Mouse (Mus musculus) embryonic facial prominence, embryonic 14.5 days (tissue): Measurements from ENCODE around the gene Gm42372. TPM values are rescaled to one million over a fixed set of nuclear protein-coding genes. Genes with fewer than 3 reads are reported as not detected.
A peak's percentile ranks its signal among the peaks of the same experiment; 100 is the strongest.
"Not testable (repeated sequence)": the region's sequence is repeated elsewhere in the genome, so short reads cannot be mapped to it uniquely, and the experiment has no call there.

Source experiments
- ATAC-seq: fragments of 200-750 bp; cut with Nextera tagmentation; 2 replicates; pipeline ENCODE4 v1.8.0; 2017; ENCODE audit warnings: low read depth, moderate number of reproducible peaks, moderate TSS enrichment
- DNase-seq: peaks from one replicate; pipeline ENCODE4 v3.0.0-alpha.2; 2015; ENCODE audit warnings: low spot score
- H3K27ac ChIP-seq: fragments of 300-500 bp; sonication (generic); replicated peaks from 2 replicates; pipeline ENCODE4 v1.5.1; 2014; ENCODE audit warnings: low read depth, mild to moderate bottlenecking, low read length, moderate library complexity
- H3K27me3 ChIP-seq: fragments of 300-500 bp; sonication (generic); replicated peaks from 2 replicates; pipeline ENCODE4 v1.6.1; 2014; ENCODE audit warnings: low read length; ENCODE audit not compliant: control insufficient read depth, insufficient read depth
- H3K36me3 ChIP-seq: fragments of 300-500 bp; sonication (generic); 2 replicates; pipeline ENCODE4 v1.6.1; 2014; ENCODE audit warnings: low read length, mixed read lengths; ENCODE audit not compliant: control insufficient read depth, insufficient read depth
- H3K4me1 ChIP-seq: fragments of 300-500 bp; sonication (generic); 2 replicates; pipeline ENCODE4 v1.6.1; 2014; ENCODE audit warnings: antibody characterized with exemption, low read length; ENCODE audit not compliant: control insufficient read depth, insufficient read depth
- H3K4me2 ChIP-seq: fragments of 300-500 bp; sonication (generic); 2 replicates; pipeline ENCODE4 v1.6.1; 2014; ENCODE audit warnings: low read depth, mild to moderate bottlenecking, low read length, moderate library complexity, mixed read lengths
- H3K4me3 ChIP-seq: fragments of 300-500 bp; sonication (generic); 2 replicates; pipeline ENCODE4 v1.5.1; 2014; ENCODE audit warnings: low read depth, mild to moderate bottlenecking, low read length
- H3K9ac ChIP-seq: fragments of 300-500 bp; sonication (generic); 2 replicates; pipeline ENCODE4 v1.6.1; 2014; ENCODE audit warnings: low read depth, mild to moderate bottlenecking, low read length, moderate library complexity, mixed read lengths
- H3K9me3 ChIP-seq: fragments of 300-500 bp; sonication (generic); 2 replicates; pipeline ENCODE4 v1.6.1; 2016; ENCODE audit warnings: low read length; ENCODE audit not compliant: control insufficient read depth
- WGBS: fragments of 180-500 bp; shearing (Covaris S2); extraction: QIAGEN DNeasy Blood & Tissue Kit; methylation state at CpG from one replicate; pipeline ENCODE4 v1.1.7; 2014; 5-methylcytosine and 5-hydroxymethylcytosine counted together
- polyA plus RNA-seq: library from polyadenylated mRNA; unstranded; fragments of >200 nt; fragmentation: Nextera tagmentation; extraction: Ambion mirVana; gene quantifications from 2 replicates; pipeline ENCODE4 v1.2.1, GENCODE M21; 2014

Gene Gm42372
- polyA plus RNA-seq, 1 experiment from 2014 or later = 0.38 TPM

DNA sequence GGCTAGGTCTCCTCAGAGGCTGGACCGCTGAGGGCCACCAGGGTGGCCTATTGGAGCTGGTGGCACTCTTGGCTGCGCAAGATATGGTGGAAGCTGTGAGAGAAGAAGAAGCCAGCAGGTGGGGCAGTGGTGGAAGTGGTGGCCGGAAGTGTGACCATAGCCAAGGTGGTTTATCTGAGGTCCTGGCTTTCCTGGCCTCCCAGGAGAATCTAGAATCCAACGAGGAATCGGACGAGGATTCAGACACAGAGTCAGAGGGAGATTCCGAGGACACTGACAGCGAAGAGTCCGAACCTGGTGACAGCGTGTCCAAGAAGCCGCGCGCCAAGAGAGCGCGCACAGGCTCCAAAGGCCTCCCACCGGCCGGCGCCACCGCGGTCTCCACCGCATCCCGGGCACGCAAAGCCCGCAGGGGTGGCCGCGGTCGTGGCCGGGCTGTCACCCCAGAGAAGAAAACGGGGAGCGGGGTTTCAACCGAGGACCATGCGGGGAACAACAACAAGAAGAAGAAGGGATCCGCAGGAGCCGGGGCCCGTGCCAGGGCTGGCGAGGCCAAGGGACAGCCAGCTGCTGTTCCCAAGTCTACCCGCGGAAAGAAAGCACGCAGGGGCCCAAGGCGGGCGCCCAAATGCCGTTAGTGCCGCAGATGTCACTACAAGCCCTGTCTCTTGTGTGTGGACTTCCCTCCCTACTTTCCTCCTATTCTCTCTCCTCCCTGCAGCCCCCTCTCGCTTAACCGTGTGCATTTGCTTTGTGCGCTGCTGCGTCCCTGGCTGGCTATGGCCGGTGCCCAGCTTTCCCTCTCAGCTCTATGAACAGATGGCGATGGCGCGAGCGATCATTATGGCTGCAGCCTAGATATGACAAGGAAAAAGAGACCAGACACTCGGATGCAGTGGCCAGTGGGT is 36.2 kb upstream of the Gm42372 start:
- DNase-seq = no peak
- Histone ChIP-seq H3K9ac (peak overlapping the region; percentile 57), H3K4me3 (peak overlapping the region; percentile 55), H3K36me3 (no peaks in the 10 kb centered on the region), H3K27me3 (peaks cover 50% of the 10 kb centered on the region), H3K4me2 (peak overlapping the region; percentile 83), H3K4me1 (peaks cover 32% of the 10 kb centered on the region), H3K9me3 (no peaks in the 10 kb centered on the region), H3K27ac (peak overlapping the region; percentile 41)
- WGBS = 4% methylated on average over 40 of the region's 53 CpGs
- ATAC-seq = no peak

DNA sequence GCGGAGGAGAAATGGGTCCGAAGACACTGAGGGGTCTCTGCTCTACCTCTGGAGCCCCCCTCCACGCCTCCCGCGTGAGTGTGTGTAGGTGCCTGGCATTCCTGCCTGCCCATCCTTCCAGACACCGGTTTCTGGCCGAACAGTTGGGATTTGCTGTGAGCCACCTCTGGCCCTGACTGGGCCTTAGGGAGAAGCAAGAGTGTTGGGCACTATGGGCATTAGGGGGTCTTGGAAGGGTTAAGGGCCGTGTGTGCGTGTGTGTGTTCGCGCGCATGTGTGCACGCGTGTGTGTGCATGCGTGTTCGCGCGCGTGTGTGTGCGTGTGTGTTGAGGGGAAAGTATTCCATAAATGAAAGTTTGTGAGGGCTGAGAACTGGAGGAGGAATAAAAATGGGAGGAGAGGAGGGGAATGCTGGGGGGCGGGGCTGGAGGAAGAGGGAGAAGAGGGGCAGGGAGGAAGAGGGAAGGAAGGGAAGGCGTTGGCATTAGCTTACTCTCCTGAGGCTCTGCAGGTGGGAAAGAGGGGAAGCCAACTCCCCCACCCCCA is 35.5 kb upstream of the Gm42372 start:
- ATAC-seq (0 out of 2 replicates have a peak, but pooled peaks have one; percentile 1), DNase-seq (no peak)
- Histone ChIP-seq H3K9me3 (no peaks in the 10 kb centered on the region), H3K27ac (peak overlapping the region; percentile 41), H3K36me3 (no peaks in the 10 kb centered on the region), H3K27me3 (peaks cover 50% of the 10 kb centered on the region), H3K4me3 (peak overlapping the region; percentile 55), H3K9ac (peak overlapping the region; percentile 57), H3K4me1 (peaks cover 32% of the 10 kb centered on the region), H3K4me2 (peak overlapping the region; percentile 83)
- WGBS = 9% methylated on average over 22 of the region's 22 CpGs

DNA sequence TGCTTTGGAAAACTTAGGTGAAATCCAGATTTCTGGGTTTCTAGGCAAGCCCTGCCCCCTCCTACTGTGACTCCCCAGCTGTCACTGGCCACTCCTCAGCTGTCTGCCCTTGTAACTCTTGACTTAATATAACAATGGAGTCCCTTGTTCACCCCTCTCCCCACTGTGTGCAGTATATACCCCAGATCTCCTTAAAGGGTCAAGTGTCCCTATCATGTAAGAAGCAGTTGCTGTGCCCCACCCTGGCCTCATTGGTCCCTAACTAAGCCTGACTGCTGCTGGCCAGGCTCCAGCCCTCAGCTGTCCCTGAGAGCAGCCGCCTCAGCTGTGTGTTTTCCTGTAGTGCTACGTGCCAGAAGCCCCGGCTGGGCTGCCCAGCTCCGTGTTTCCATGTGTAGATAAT is 34.9 kb upstream of the Gm42372 start:
- Histone ChIP-seq H3K9me3 (no peaks in the 10 kb centered on the region), H3K4me1 (peaks cover 32% of the 10 kb centered on the region), H3K9ac (no peak overlapping the region), H3K36me3 (no peaks in the 10 kb centered on the region), H3K4me2 (peak overlapping the region; percentile 83), H3K4me3 (peak overlapping the region; percentile 55; the same call in 1 of the 2 replicates), H3K27me3 (peaks cover 50% of the 10 kb centered on the region), H3K27ac (peak overlapping the region; percentile 41)
- DNase-seq (peak; percentile 89), ATAC-seq (peak; percentile 70)
- 3% methylated on average over 4 of the region's 4 CpGs for WGBS

DNA sequence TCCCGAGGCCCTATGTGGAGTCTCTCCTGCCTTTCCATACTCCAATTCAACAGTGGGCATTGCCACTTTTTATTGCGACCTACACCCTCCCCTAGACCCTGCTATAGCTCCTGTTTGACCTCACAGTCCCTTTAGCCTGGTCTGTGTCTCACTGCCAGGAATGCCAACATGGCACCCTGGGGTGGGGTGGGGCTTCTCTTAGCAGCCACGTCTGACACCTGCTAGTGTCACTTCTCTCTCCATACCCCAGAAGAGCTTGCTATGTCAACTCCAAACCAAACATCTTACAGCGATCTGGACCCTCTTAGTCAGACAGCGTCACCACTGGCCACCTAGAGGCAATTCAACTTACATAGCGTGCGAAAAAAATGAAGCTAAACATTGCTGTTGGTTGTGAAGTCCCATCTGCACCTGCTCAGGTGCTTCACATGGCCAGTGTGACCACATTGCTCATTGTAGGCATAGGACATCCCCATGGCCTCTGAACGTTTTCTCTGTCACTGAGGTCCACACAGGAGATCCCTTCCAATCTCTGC is 33.9 kb upstream of the Gm42372 start:
- DNase-seq = no peak
- H3K27ac ChIP-seq = peak overlapping the region; percentile 41
- H3K4me2 ChIP-seq = peak overlapping the region; percentile 83; the same call in 1 of the 2 replicates
- no peak for ATAC-seq
- H3K27me3 ChIP-seq = peaks cover 50% of the 10 kb centered on the region
- H3K36me3 ChIP-seq = no peaks in the 10 kb centered on the region
- 58% methylated on average over 8 of the region's 8 CpGs for WGBS
- peaks cover 29% of the 10 kb centered on the region for H3K4me1 ChIP-seq
- H3K9me3 ChIP-seq = no peaks in the 10 kb centered on the region
- H3K4me3 ChIP-seq = no peak overlapping the region
- no peak overlapping the region for H3K9ac ChIP-seq

DNA sequence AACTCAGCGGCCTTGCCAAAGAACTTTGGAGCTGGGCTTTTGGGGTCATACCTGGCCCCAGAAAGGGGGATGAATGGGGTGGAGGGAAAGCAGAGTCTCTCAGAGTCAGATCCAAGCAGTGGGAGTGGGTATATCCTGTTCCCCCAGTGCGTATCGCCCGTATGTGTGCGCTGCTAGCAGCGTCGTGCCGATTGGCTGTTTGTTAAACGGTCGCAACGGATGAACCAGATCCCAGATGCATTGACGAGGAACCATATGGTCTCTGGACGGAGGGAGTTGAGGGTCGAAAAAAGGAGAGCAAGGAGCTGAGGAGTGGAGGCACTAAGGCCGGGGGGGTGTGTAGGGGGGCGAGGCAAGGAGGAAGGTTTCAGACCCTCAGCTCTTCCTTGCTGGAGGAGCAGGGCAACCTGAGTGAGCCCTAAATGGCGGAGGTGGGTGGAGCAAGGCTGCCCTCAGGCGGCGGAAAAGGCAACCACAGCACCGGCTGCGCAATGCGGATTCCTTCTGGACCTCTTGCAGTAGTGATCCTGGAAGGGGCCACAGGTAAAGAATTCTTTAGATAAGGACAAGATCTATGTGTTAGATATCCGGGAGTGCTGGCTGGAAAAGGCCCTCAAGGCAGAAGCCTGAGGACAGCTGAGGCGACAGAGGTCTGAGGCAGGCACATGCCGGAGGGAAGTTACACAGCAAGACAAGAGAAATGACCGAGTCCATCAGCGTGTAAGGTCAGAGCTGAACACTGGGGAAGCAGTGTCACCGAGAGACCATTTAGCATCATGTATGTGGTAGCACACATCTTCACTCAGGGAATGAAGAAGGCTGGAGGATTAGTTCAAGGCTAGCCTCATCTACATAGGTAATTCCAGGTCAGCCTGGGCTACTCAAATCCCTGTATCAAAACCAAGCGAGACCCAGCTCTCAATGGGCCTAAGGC is 32.7 kb upstream of the Gm42372 start:
- Histone ChIP-seq H3K4me3 (peak overlapping the region; percentile 20), H3K9ac (peak overlapping the region; percentile 39; the same call in 1 of the 2 replicates), H3K4me2 (peak overlapping the region; percentile 53), H3K9me3 (0 out of 2 replicates have a peak, but pooled peaks cover 6% of the 10 kb centered on the region), H3K4me1 (peaks cover 26% of the 10 kb centered on the region), H3K36me3 (no peaks in the 10 kb centered on the region), H3K27ac (no peak overlapping the region), H3K27me3 (peaks cover 45% of the 10 kb centered on the region)
- peak; percentile 56 for ATAC-seq
- DNase-seq = peak; percentile 78
- WGBS = 12% methylated on average over 29 of the region's 29 CpGs

DNA sequence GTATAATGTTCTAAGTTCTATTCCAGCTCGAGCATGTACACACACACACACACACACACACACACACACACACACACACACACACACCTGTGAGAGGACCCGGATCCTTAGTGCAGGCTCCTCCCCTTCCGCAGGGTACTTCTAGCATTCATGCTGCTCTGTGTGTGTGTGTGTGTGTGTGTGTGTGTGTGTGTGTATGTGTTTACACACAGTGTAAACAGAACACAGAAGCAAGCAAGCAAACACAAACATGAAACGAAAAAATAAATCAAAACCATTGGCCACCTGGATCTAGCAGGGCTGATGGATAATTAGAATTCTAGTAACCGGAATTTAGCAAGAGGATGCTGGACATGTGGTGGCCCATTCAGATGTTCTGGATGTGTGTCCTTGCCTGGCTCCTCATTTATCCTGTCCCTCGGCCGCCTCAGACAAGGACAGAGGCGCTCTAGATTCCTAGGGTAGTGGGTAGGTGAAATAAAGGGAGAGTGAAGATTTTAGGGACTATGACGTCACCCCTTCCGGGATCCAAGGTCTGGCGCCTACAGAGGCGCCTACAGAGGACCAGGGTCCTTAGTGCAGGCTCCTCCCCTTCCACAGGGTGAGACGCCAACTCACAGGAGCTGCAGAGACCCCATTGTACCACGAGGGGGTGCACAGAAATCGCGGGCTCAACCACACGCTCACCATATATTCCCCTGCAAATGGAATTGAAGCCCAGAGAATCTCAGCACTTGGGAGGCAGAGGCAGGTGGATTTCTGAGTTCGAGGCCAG is 31.8 kb upstream of the Gm42372 start:
- no peak overlapping the region for H3K4me3 ChIP-seq
- H3K9ac ChIP-seq = no peak overlapping the region
- H3K4me2 ChIP-seq = no peak overlapping the region
- H3K27me3 ChIP-seq = peaks cover 36% of the 10 kb centered on the region
- peak; percentile 76 for ATAC-seq
- 0 out of 2 replicates have a peak, but pooled peaks cover 7% of the 10 kb centered on the region for H3K9me3 ChIP-seq
- peaks cover 21% of the 10 kb centered on the region for H3K4me1 ChIP-seq
- no peak overlapping the region for H3K27ac ChIP-seq
- peak; percentile 83 for DNase-seq
- H3K36me3 ChIP-seq = no peaks in the 10 kb centered on the region
- WGBS = 31% methylated on average over 18 of the region's 18 CpGs

DNA sequence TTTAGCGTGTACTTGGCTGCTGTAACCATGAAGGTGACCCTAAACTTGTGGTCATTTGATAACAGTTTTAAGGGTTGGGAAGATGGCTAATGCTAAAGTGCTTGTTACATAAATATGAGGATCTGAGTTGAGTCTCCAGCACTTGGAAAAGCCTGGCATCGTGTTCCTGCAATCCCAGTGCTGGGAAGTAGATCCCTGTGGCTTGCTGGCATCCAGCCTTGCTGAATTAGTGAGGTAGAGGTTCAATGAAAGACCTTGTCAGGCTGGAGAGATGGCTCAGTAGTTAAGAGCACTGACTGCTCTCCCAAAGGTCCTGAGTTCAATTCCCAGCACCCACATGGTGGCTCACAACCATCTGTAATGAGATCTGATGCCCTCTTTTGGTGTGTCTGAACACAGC is 29.1 kb upstream of the Gm42372 start:
- H3K27me3 ChIP-seq, H3K36me3 ChIP-seq, H3K4me3 ChIP-seq, H3K9ac ChIP-seq, H3K27ac ChIP-seq, DNase-seq, H3K9me3 ChIP-seq, H3K4me2 ChIP-seq, ATAC-seq, H3K4me1 ChIP-seq: not testable (repeated sequence)
- WGBS = 71% methylated on average over 2 of the region's 2 CpGs
